Mouse (Mus musculus) ES-E14 (cell line): ENCODE measurements around the gene Shq1. TPM values are rescaled to one million over a fixed set of nuclear protein-coding genes. Genes with fewer than 3 reads are reported as not detected.

ENCODE experiments used
- DNase-seq: peaks from one replicate; pipeline ENCODE4 v3.0.0-alpha.2; 2013; ENCODE audit warnings: low read depth, low spot score
- H3K27ac ChIP-seq: 2 replicates; pipeline ENCODE4 v1.5.1; 2012; ENCODE audit warnings: low read depth, mild to moderate bottlenecking, low read length, moderate library complexity, mixed read lengths; ENCODE audit not compliant: poor library complexity, insufficient read depth, severe bottlenecking
- H3K36me3 ChIP-seq: 2 replicates; pipeline ENCODE4 v1.6.1; 2012; ENCODE audit warnings: mild to moderate bottlenecking, low read length, moderate library complexity, mixed read lengths; ENCODE audit not compliant: control insufficient read depth, poor library complexity, insufficient read depth, severe bottlenecking
- H3K4me1 ChIP-seq, 2 experiments: fragments of 150-350 bp in 1 of 2; sonication (generic) in 1 of 2; 2 replicates each; pipeline ENCODE4 v1.6.1; 2012; ENCODE audit warnings: low read length in 2 of 2, mild to moderate bottlenecking in 1 of 2, mixed read lengths in 1 of 2; ENCODE audit not compliant: control insufficient read depth in 2 of 2, insufficient read depth in 2 of 2, poor library complexity in 1 of 2
- H3K4me3 ChIP-seq, 2 experiments: fragments of 150-350 bp in 1 of 2; sonication (generic) in 1 of 2; 2 replicates each; pipeline ENCODE4 v1.5.1; 2012; ENCODE audit warnings: low read length in 2 of 2, low read depth in 1 of 2, mild to moderate bottlenecking in 1 of 2, mixed read lengths in 1 of 2; ENCODE audit not compliant: insufficient read depth in 1 of 2, poor library complexity in 1 of 2, severe bottlenecking in 1 of 2
- H3K9ac ChIP-seq: 2 replicates; pipeline ENCODE4 v1.6.1; 2012; ENCODE audit warnings: low read depth, mild to moderate bottlenecking, low read length, mixed read lengths; ENCODE audit not compliant: poor library complexity, insufficient read depth, severe bottlenecking
- H3K9me3 ChIP-seq: fragments of 150-350 bp; sonication (generic); 2 replicates; pipeline ENCODE4 v1.6.1; 2012; ENCODE audit warnings: low read depth, mild to moderate bottlenecking, low read length; ENCODE audit not compliant: control insufficient read depth, insufficient read depth
- CHD2 ChIP-seq: IDR thresholded peaks from 2 replicates; pipeline ENCODE4 v1.6.1; 2014; ENCODE audit warnings: mild to moderate bottlenecking, low read depth, low read length, inconsistent platforms
- HCFC1 ChIP-seq: IDR thresholded peaks from 2 replicates; pipeline ENCODE4 v1.6.1; 2012; ENCODE audit warnings: low read length, inconsistent platforms, borderline replicate concordance; ENCODE audit not compliant: insufficient read depth
- MAFK ChIP-seq: IDR thresholded peaks from 2 replicates; pipeline ENCODE4 v1.6.1; 2014; ENCODE audit warnings: mild to moderate bottlenecking, low read depth, low read length, inconsistent platforms; ENCODE audit not compliant: insufficient read depth
- ZC3H11A ChIP-seq: IDR thresholded peaks from 2 replicates; pipeline ENCODE4 v1.6.1; 2012; ENCODE audit warnings: low read depth, mild to moderate bottlenecking, inconsistent platforms, low read length, borderline replicate concordance
- ZNF384 ChIP-seq: IDR thresholded peaks from 2 replicates; pipeline ENCODE4 v1.6.1; 2012; ENCODE audit warnings: low read depth, low read length, inconsistent platforms
- in situ Hi-C, 2 experiments: fragments of 600-800 bp; cut with MboI; formaldehyde crosslinking; loops; one replicate each; pipeline ENCODE4 v1.15.1; 2025; ENCODE audit warnings: low sequenced_read_pairs in 2 of 2, inconsistent platforms in 1 of 2; ENCODE audit not compliant: unreplicated experiment in 2 of 2
- total RNA-seq: library from RNA; depleted of rRNA; stranded (reverse); fragments of 300-350 nt; gene quantifications from 2 replicates; pipeline ENCODE4 v1.2.3, GENCODE M21; 2012

Gene Shq1
- total RNA-seq, 1 experiment, result 25.1 TPM

GRCm38 (mm10) chr6:100707557-100707956, 36.6 kb upstream of the Shq1 start:
- in situ Hi-C loops, result no loop called here
- DNase-seq, result no peak
- no peak overlapping the region for H3K4me3 ChIP-seq
- no peaks in the 10 kb centered on the region for H3K4me1 ChIP-seq
- H3K36me3 ChIP-seq, result no peaks in the 10 kb centered on the region
- H3K27ac ChIP-seq, result no peak overlapping the region
- TF ChIP-seq MAFK (no peak), CHD2 (no peak), ZC3H11A (no peak), HCFC1 (no peak), ZNF384 (no peak)
- no peak overlapping the region for H3K9ac ChIP-seq
- no peaks in the 10 kb centered on the region for H3K9me3 ChIP-seq

- in situ Hi-C loops, result no loop called here
- H3K9me3 ChIP-seq, result no peaks in the 10 kb centered on the region
- no peak for TF ChIP-seq ZC3H11A
- H3K27ac ChIP-seq, result no peak overlapping the region
- H3K4me1 ChIP-seq, result no peaks in the 10 kb centered on the region
- no peaks in the 10 kb centered on the region for H3K36me3 ChIP-seq
- no peak for DNase-seq
- H3K4me3 ChIP-seq, result no peak overlapping the region
- H3K9ac ChIP-seq, result no peak overlapping the region
Observed at GRCm38 (mm10) chr6:100706861-100707260, 35.9 kb upstream of the Shq1 start.

GRCm38 (mm10) chr6:100705366-100705811, 34.4 kb upstream of the Shq1 start:
- Histone ChIP-seq H3K4me1 (no peaks in the 10 kb centered on the region), H3K36me3 (no peaks in the 10 kb centered on the region), H3K9me3 (no peaks in the 10 kb centered on the region), H3K9ac (peak overlapping the region; percentile 66; the same call in 1 of the 2 replicates), H3K27ac (no peak overlapping the region), H3K4me3 (peak overlapping the region; percentile 58 to 78; a peak in 3 of 4 replicates)
- in situ Hi-C loops, result no loop called here
- TF ChIP-seq ZNF384 (no peak), ZC3H11A (no peak), MAFK (no peak), HCFC1 (no peak), CHD2 (no peak)
- DNase-seq, result peak; percentile 15

DNA sequence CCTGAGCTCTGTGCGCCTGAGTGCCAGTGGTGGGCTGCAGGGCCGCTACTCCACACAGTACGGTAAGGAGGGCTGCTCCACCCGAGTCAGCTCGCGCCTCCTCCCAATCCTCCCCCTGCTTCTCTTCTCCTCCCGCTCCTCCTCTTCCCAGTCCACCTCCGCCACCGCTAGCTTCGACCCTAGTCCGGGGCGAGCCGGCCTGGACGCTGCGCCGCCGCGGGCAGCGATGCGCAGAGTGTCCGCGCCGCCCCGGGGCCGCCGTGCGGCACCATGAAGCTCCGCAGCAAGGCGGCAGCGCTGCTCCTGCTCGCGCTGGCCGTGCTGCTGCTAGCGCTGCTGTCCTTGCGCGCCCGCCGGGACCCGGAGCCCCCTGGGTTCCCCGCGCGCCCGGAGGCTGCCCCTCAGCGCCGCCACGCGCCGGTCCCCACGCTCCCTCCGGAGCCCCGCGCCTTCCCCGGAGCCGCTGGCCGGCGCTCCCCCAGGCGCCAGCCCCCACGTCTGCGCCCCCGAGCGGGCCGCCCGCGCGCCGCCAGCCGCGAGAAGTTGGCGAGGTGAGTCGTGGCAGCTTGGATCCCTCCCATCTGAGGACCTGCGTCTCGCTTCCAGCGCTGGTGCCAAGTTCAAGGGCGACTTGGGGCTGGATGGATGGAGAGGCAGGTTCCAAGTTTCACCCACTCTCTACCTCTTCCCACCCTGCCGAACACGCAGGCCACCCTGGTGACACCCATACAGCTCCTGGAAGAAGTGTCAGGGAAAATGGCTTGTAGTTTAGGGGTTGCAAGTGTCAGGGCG, 33.8 kb upstream of the Shq1 start, which contains the start of gene Gxylt2:
Gene Gxylt2 (plus strand): TSS at position 161 of the 792 bp plus-strand sequence.
- in situ Hi-C loops, result no loop called here
- Histone ChIP-seq H3K36me3 (no peaks in the 10 kb centered on the region), H3K4me1 (no peaks in the 10 kb centered on the region), H3K9me3 (no peaks in the 10 kb centered on the region), H3K9ac (peak within 1 kb of the TSS; percentile 66), H3K4me3 (peak within 1 kb of the TSS; percentile 58 to 78), H3K27ac (no peak within 1 kb of the TSS)
- TF ChIP-seq ZC3H11A, result no peak
- no peak for TF ChIP-seq ZNF384
- TF ChIP-seq MAFK, result no peak
- no peak for TF ChIP-seq HCFC1
- TF ChIP-seq CHD2, result no peak
- DNase-seq, result peak; percentile 27

- in situ Hi-C loops, result no loop called here
- no peaks in the 10 kb centered on the region for H3K9me3 ChIP-seq
- no peaks in the 10 kb centered on the region for H3K36me3 ChIP-seq
- peak overlapping the region; percentile 58 to 78 for H3K4me3 ChIP-seq
- no peak overlapping the region for H3K27ac ChIP-seq
- no peak overlapping the region for H3K9ac ChIP-seq
- no peak for DNase-seq
- no peak for TF ChIP-seq ZC3H11A
- no peak for TF ChIP-seq ZNF384
- no peak for TF ChIP-seq CHD2
- TF ChIP-seq MAFK, result no peak
- TF ChIP-seq HCFC1, result no peak
- H3K4me1 ChIP-seq, result no peaks in the 10 kb centered on the region
Observed at GRCm38 (mm10) chr6:100704197-100704573, 33.2 kb upstream of the Shq1 start.
